Mouse (Mus musculus): ENCODE measurements around the gene Man1a2. TPM values are rescaled to one million over a fixed set of nuclear protein-coding genes. Genes with fewer than 3 reads are reported as not detected.

Man1a2 gene
- polyA plus RNA-seq, 1 experiment from 2014 or later: 65.1 TPM

DNA sequence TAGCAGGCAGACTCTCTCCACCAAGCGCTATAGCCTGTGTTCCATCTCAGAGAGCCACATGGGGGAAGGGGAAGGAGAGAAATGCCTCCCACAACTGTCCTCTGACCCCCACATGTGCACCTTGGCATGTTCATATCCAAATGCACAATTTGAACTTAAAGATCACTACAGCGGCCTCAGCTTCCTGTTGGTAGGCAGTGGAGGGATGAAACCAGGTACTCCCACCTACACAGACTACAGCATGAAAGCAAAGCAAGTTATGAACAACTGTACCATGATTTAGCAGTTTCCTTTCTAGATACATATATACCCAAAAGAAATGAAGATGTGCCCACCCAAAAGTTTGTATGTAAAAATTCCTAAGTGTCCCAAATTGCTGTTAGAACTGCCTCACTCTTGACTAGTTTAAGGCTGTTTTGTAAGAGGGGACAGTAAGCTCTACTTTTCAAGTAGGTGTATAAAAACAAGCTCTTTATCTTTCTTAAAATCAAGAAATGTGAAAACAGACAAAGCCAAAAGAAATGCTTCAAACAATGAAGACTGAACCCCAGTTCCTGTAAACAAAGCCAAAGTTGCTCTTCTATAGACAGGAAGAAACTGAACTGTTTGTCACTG, 123.6 kb downstream of the Man1a2 start:
- DNase-seq (ENCODE audit: low spot score) (no peak), ATAC-seq (replicated peaks; ENCODE audit: low FRiP score) (no peak)
- Histone ChIP-seq H3K4me3 (ENCODE audit: low read depth, low read length) (no peak overlapping the region), H3K27ac (ENCODE audit: low read depth, low read length) (no peak overlapping the region), H3K9ac (ENCODE audit: low read length) (no peak overlapping the region), H3K36me3 (ENCODE audit: control insufficient read depth, insufficient read depth, low read length) (no peaks in the 10 kb centered on the region), H3K9me3 (ENCODE audit: control insufficient read depth, low read length) (no peaks in the 10 kb centered on the region), H3K4me1 (replicated peaks; ENCODE audit: control insufficient read depth, insufficient read depth, low read length) (no peaks in the 10 kb centered on the region), H3K4me2 (ENCODE audit: low read depth, low read length, severe bottlenecking) (no peak overlapping the region), H3K27me3 (ENCODE audit: control insufficient read depth, insufficient read depth, low read length) (no peaks in the 10 kb centered on the region)
- 97% methylated on average over 2 of the region's 2 CpGs for WGBS

DNA sequence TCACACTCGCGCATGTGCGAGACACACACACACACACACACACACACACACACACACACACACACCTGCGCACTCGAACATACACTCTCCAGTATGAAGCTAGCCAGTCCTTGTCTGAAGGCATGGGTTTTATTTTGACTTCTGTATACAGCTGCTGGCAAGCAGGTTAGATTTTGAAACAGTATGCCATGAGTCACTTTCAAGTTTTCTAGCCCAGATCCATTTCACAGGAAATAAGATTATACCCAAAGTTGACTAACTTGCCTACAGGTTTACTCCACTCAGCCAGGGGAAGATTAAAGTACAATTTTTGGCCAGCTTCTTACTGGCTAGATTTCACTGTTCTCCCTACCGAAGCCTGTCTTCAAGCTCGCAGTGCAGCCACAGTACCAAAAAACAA, 125.9 kb downstream of the Man1a2 start:
- no peaks in the 10 kb centered on the region for H3K9me3 ChIP-seq (ENCODE audit: control insufficient read depth, low read length)
- no peak overlapping the region for H3K9ac ChIP-seq (ENCODE audit: low read length)
- ATAC-seq (replicated peaks; ENCODE audit: low FRiP score): no peak
- no peaks in the 10 kb centered on the region for H3K4me1 ChIP-seq (replicated peaks; ENCODE audit: control insufficient read depth, insufficient read depth, low read length)
- no peak overlapping the region for H3K4me2 ChIP-seq (ENCODE audit: low read depth, low read length, severe bottlenecking)
- no peak overlapping the region for H3K4me3 ChIP-seq (ENCODE audit: low read depth, low read length)
- DNase-seq (ENCODE audit: low spot score): no peak
- H3K27me3 ChIP-seq (ENCODE audit: control insufficient read depth, insufficient read depth, low read length): no peaks in the 10 kb centered on the region
- no peaks in the 10 kb centered on the region for H3K36me3 ChIP-seq (ENCODE audit: control insufficient read depth, insufficient read depth, low read length)
- 92% methylated on average over 7 of the region's 7 CpGs for WGBS
- H3K27ac ChIP-seq (ENCODE audit: low read depth, low read length): no peak overlapping the region

DNA sequence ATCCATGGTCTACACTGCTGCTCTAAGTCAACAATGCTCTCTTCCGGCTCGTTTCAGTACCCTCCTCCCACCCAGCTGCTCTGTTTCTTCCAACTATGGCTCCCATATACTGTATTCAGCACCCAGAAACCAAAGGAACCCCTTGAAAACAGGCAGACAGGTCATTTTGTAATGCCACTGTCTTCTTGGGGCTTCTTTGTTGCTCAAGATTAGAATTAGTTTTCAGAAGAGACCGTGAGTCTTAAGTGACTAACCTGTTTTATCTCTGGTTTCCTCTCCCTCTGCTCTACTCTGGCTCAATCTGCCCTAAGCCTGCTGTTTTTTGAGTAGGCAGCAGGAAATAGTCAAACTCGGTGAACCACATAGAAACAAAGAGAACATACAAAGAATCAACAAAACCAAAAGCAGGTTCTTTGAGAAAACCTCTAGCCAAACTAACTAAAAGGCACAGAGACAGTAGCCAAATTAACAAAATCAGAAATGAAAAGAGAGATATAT, 127.0 kb downstream of the Man1a2 start:
- Histone ChIP-seq H3K9ac (ENCODE audit: low read length) (no peak overlapping the region), H3K27ac (ENCODE audit: low read depth, low read length) (no peak overlapping the region), H3K4me2 (ENCODE audit: low read depth, low read length, severe bottlenecking) (no peak overlapping the region), H3K27me3 (ENCODE audit: control insufficient read depth, insufficient read depth, low read length) (no peaks in the 10 kb centered on the region), H3K36me3 (ENCODE audit: control insufficient read depth, insufficient read depth, low read length) (no peaks in the 10 kb centered on the region), H3K4me1 (replicated peaks; ENCODE audit: control insufficient read depth, insufficient read depth, low read length) (no peaks in the 10 kb centered on the region), H3K9me3 (ENCODE audit: control insufficient read depth, low read length) (no peaks in the 10 kb centered on the region), H3K4me3 (ENCODE audit: low read depth, low read length) (no peak overlapping the region)
- ATAC-seq (replicated peaks; ENCODE audit: low FRiP score) (no peak), DNase-seq (ENCODE audit: low spot score) (no peak)
- 83% methylated on average over 4 of the region's 4 CpGs for WGBS

DNA sequence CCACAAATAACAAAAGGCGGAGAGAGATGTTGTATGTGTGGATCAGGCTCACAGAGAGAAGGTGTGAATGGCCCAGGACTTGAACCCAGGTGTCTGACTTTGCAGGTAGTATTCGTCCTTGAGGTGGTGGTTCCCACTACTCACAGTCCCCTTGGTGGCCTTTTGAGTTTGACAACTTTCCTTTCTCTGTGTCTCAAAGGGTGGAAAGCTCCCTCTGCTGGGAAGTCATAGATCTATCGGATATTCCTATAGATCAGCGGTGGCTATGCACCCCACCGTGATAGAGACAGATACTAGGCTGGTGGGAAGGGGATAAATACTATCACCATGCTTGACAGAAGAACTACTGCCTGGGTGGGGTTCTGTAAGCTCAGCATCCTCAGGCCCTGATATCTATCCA, 130.5 kb downstream of the Man1a2 start:
- Histone ChIP-seq H3K36me3 (ENCODE audit: control insufficient read depth, insufficient read depth, low read length) (no peaks in the 10 kb centered on the region), H3K27ac (ENCODE audit: low read depth, low read length) (no peak overlapping the region), H3K27me3 (ENCODE audit: control insufficient read depth, insufficient read depth, low read length) (no peaks in the 10 kb centered on the region), H3K9ac (ENCODE audit: low read length) (no peak overlapping the region), H3K9me3 (ENCODE audit: control insufficient read depth, low read length) (no peaks in the 10 kb centered on the region), H3K4me2 (ENCODE audit: low read depth, low read length, severe bottlenecking) (no peak overlapping the region), H3K4me3 (ENCODE audit: low read depth, low read length) (no peak overlapping the region), H3K4me1 (replicated peaks; ENCODE audit: control insufficient read depth, insufficient read depth, low read length) (no peaks in the 10 kb centered on the region)
- 0 out of 2 replicates have a peak, but pooled peaks have one; percentile 15 for ATAC-seq (replicated peaks; ENCODE audit: low FRiP score)
- WGBS: 44% methylated on average over 5 of the region's 5 CpGs
- DNase-seq (ENCODE audit: low spot score): no peak

DNA sequence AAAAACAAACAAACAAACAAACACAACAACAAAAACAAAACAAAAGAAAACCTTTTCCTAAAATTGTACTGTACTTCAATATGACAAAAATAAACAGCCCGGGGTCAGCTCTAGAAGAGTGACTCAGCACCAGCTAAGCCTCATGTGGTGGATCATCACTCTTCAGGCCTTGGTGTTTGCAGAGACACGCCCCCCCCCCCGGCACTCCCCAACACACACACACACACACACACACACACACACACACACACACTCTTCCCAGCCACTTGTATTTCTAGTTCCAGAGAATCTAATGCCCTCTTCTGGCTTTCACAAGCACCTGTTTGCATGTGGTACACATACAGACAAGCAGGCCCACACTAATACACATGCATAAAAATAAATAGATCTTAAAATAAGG, 133.1 kb downstream of the Man1a2 start:
- WGBS: 89% methylated on average over 3 of the region's 3 CpGs
- Histone ChIP-seq H3K4me2 (ENCODE audit: low read depth, low read length, severe bottlenecking) (no peak overlapping the region), H3K27ac (ENCODE audit: low read depth, low read length) (no peak overlapping the region), H3K9me3 (ENCODE audit: control insufficient read depth, low read length) (no peaks in the 10 kb centered on the region), H3K27me3 (ENCODE audit: control insufficient read depth, insufficient read depth, low read length) (no peaks in the 10 kb centered on the region), H3K4me1 (replicated peaks; ENCODE audit: control insufficient read depth, insufficient read depth, low read length) (no peaks in the 10 kb centered on the region), H3K4me3 (ENCODE audit: low read depth, low read length) (no peak overlapping the region), H3K36me3 (ENCODE audit: control insufficient read depth, insufficient read depth, low read length) (no peaks in the 10 kb centered on the region), H3K9ac (ENCODE audit: low read length) (no peak overlapping the region)
- ATAC-seq (replicated peaks; ENCODE audit: low FRiP score): no peak
- DNase-seq (ENCODE audit: low spot score): no peak

DNA sequence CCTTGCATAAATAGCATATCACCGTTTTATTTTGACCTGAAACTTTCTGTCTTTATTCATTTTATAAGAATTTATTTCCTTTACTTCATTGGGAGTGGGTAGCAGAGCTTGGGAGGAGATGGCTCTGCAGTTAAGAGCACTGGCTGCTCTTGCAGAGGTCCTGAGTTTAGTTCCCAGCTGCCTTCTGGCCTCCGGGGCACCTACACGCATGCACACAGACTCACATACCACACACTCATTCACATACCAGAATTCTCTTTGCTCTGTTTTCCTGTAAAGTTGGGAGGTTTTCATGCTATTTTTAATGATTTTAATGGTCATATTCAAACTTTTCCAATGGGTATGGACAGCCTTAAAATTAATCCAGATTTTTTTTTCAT, 137.4 kb downstream of the Man1a2 start:
- no peak for ATAC-seq (replicated peaks; ENCODE audit: low FRiP score)
- Histone ChIP-seq H3K4me2 (ENCODE audit: low read depth, low read length, severe bottlenecking) (no peak overlapping the region), H3K9ac (ENCODE audit: low read length) (no peak overlapping the region), H3K4me1 (replicated peaks; ENCODE audit: control insufficient read depth, insufficient read depth, low read length) (no peaks in the 10 kb centered on the region), H3K4me3 (ENCODE audit: low read depth, low read length) (no peak overlapping the region), H3K36me3 (ENCODE audit: control insufficient read depth, insufficient read depth, low read length) (no peaks in the 10 kb centered on the region), H3K27ac (ENCODE audit: low read depth, low read length) (no peak overlapping the region), H3K9me3 (ENCODE audit: control insufficient read depth, low read length) (no peaks in the 10 kb centered on the region), H3K27me3 (ENCODE audit: control insufficient read depth, insufficient read depth, low read length) (no peaks in the 10 kb centered on the region)
- 90% methylated on average over 3 of the region's 3 CpGs for WGBS
- no peak for DNase-seq (ENCODE audit: low spot score)

DNA sequence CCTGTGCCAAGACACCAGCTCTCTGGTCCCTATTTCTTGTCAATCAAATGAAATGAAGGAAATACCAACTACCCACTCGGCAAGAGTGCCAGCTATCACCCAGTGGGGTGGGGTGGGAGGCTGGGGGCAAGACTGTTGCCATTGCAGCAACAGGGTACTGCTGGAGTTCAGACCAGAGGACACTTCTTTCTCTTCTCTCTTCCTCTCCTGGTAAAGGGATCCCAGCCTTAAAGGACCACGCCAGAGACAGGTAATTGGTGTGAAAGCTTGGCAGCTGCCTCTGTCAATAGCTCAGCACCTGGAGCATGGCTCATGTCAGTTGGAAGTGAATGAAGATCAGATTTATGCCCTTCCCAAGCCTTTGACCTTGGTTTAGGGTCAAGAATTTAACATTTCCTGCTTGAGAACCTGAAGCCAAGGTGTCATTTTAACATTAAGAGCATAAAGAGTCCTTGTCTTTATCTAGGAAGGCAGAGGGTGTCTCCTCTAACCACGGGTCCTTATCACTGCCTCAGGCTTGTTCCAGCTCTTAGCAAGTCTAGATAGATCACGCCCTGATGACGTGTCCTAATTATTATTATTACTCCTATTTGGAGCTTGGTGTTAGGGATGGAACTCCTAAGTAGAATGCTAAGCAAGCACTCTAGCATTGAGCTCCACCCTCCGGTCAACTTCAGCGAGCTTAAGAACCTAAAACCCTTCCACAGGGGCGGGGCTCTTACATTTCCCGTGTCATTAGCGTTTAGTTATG, 138.0 kb downstream of the Man1a2 start:
- 88% methylated on average over 10 of the region's 10 CpGs for WGBS
- ATAC-seq (replicated peaks; ENCODE audit: low FRiP score): no peak
- H3K9ac ChIP-seq (ENCODE audit: low read length): no peak overlapping the region

DNA sequence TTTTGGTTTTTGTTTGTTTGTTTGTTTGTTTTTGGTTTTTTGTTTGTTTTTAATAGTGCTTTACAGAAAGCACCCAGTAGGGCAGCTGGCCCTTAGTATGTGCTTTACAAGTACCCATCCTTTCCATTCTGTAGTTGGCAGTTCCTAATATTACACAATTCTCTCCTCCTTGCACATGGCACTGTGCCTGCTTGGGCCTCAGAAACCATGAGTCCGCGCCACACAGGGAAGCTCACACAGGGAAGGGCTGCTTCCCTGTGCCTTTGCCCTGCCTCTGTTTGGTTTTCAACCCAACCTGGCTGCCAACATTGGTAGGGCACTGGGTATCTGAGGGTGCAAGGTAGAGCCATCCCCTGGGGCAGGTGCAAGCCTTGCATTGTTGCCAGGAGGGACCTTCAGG, 148.6 kb downstream of the Man1a2 start:
- Histone ChIP-seq H3K4me1 (replicated peaks; ENCODE audit: control insufficient read depth, insufficient read depth, low read length) (no peaks in the 10 kb centered on the region), H3K4me3 (ENCODE audit: low read depth, low read length) (no peak overlapping the region), H3K27ac (ENCODE audit: low read depth, low read length) (no peak overlapping the region), H3K4me2 (ENCODE audit: low read depth, low read length, severe bottlenecking) (no peak overlapping the region), H3K9ac (ENCODE audit: low read length) (no peak overlapping the region), H3K9me3 (ENCODE audit: control insufficient read depth, low read length) (no peaks in the 10 kb centered on the region), H3K36me3 (ENCODE audit: control insufficient read depth, insufficient read depth, low read length) (no peaks in the 10 kb centered on the region), H3K27me3 (ENCODE audit: control insufficient read depth, insufficient read depth, low read length) (no peaks in the 10 kb centered on the region)
- DNase-seq (ENCODE audit: low spot score): no peak
- 96% methylated on average over 2 of the region's 2 CpGs for whole genome bisulfite sequencing
- ATAC-seq (replicated peaks; ENCODE audit: low FRiP score): no peak

More for the DNA sequence above, 138.0 kb downstream of the Man1a2 start:
- H3K36me3 ChIP-seq (ENCODE audit: control insufficient read depth, insufficient read depth, low read length): no peaks in the 10 kb centered on the region
- H3K4me3 ChIP-seq (ENCODE audit: low read depth, low read length): no peak overlapping the region
- peak; percentile 29 for DNase-seq (ENCODE audit: low spot score)
- H3K4me2 ChIP-seq (ENCODE audit: low read depth, low read length, severe bottlenecking): no peak overlapping the region
- H3K27ac ChIP-seq (ENCODE audit: low read depth, low read length): no peak overlapping the region
- H3K27me3 ChIP-seq (ENCODE audit: control insufficient read depth, insufficient read depth, low read length): no peaks in the 10 kb centered on the region
- no peaks in the 10 kb centered on the region for H3K9me3 ChIP-seq (ENCODE audit: control insufficient read depth, low read length)
- no peaks in the 10 kb centered on the region for H3K4me1 ChIP-seq (replicated peaks; ENCODE audit: control insufficient read depth, insufficient read depth, low read length)

DNA sequence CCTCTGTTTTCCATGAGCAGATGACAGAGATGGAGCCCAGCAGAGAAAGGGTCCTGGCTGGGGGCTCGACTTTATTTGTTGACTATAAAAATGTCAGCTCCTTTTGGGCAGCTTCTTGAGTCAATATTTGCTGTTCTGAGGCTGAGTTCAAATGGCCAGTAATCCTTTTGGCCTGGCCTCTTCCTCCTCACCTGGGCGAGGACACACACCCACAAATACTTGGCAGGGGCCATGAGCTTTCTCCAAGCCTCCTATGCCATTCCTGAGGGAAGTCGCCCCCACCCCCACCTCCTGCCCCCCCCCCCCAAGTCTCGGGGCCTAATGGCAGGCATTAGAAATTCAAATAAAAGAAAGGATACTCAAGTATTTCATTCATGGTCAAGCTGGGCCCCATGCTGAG, 149.4 kb downstream of the Man1a2 start:
- 69% methylated on average over 4 of the region's 4 CpGs for WGBS
- no peak for DNase-seq (ENCODE audit: low spot score)

More for the DNA sequence above, 149.4 kb downstream of the Man1a2 start:
- H3K36me3 ChIP-seq (ENCODE audit: control insufficient read depth, insufficient read depth, low read length): no peaks in the 10 kb centered on the region
- no peak for ATAC-seq (replicated peaks; ENCODE audit: low FRiP score)
- H3K9ac ChIP-seq (ENCODE audit: low read length): no peak overlapping the region
- no peak overlapping the region for H3K4me3 ChIP-seq (ENCODE audit: low read depth, low read length)
- H3K4me2 ChIP-seq (ENCODE audit: low read depth, low read length, severe bottlenecking): no peak overlapping the region
- H3K4me1 ChIP-seq (replicated peaks; ENCODE audit: control insufficient read depth, insufficient read depth, low read length): no peaks in the 10 kb centered on the region
- no peaks in the 10 kb centered on the region for H3K27me3 ChIP-seq (ENCODE audit: control insufficient read depth, insufficient read depth, low read length)
- H3K9me3 ChIP-seq (ENCODE audit: control insufficient read depth, low read length): no peaks in the 10 kb centered on the region
- no peak overlapping the region for H3K27ac ChIP-seq (ENCODE audit: low read depth, low read length)
